Mouse (Mus musculus): Measurements from ENCODE around the gene Magi1. TPM values are rescaled to one million over a fixed set of nuclear protein-coding genes. Genes with fewer than 3 reads are reported as not detected.

Gene Magi1
- polyA plus RNA-seq, 1 experiment from 2014 or later, result 9.2 TPM

GRCm38 (mm10) chr6:94111833-94112232 is 171.9 kb downstream of the Magi1 start:
- Histone ChIP-seq H3K9me3 (replicated peaks; ENCODE audit: control insufficient read depth, low read length) (no peaks in the 10 kb centered on the region), H3K4me2 (no peak overlapping the region), H3K27ac (ENCODE audit: low read depth, low read length) (no peak overlapping the region), H3K27me3 (ENCODE audit: control insufficient read depth, insufficient read depth, low read length) (no peaks in the 10 kb centered on the region), H3K4me3 (ENCODE audit: low read depth, low read length) (no peak overlapping the region), H3K4me1 (ENCODE audit: control insufficient read depth, insufficient read depth, low read length) (no peaks in the 10 kb centered on the region), H3K36me3 (ENCODE audit: control insufficient read depth, insufficient read depth, low read length) (no peaks in the 10 kb centered on the region), H3K9ac (ENCODE audit: low read depth, low read length) (no peak overlapping the region)
- no peak for ATAC-seq (replicated peaks; ENCODE audit: insufficient number of reproducible peaks, low FRiP score, low TSS enrichment)

- no peak overlapping the region for H3K9ac ChIP-seq (ENCODE audit: low read depth, low read length)
- peaks cover 14% of the 10 kb centered on the region for H3K4me1 ChIP-seq (ENCODE audit: control insufficient read depth, insufficient read depth, low read length)
- H3K4me3 ChIP-seq (ENCODE audit: low read depth, low read length), result no peak overlapping the region
- H3K4me2 ChIP-seq, result no peak overlapping the region
- no peak overlapping the region for H3K27ac ChIP-seq (ENCODE audit: low read depth, low read length)
- no peaks in the 10 kb centered on the region for H3K27me3 ChIP-seq (ENCODE audit: control insufficient read depth, insufficient read depth, low read length)
- no peaks in the 10 kb centered on the region for H3K9me3 ChIP-seq (replicated peaks; ENCODE audit: control insufficient read depth, low read length)
- no peaks in the 10 kb centered on the region for H3K36me3 ChIP-seq (ENCODE audit: control insufficient read depth, insufficient read depth, low read length)
- no peak for ATAC-seq (replicated peaks; ENCODE audit: insufficient number of reproducible peaks, low FRiP score, low TSS enrichment)
- 76% methylated on average over 11 of the region's 11 CpGs for WGBS (ENCODE audit: insufficient replicate concordance)
Measured at GRCm38 (mm10) chr6:94107401-94108107, 176.2 kb downstream of the Magi1 start.

- WGBS (ENCODE audit: insufficient replicate concordance), result 65% methylated on average over 3 of the region's 3 CpGs
- Histone ChIP-seq H3K4me1 (ENCODE audit: control insufficient read depth, insufficient read depth, low read length) (peaks cover 24% of the 10 kb centered on the region), H3K36me3 (ENCODE audit: control insufficient read depth, insufficient read depth, low read length) (no peaks in the 10 kb centered on the region), H3K4me3 (ENCODE audit: low read depth, low read length) (no peak overlapping the region), H3K27me3 (ENCODE audit: control insufficient read depth, insufficient read depth, low read length) (no peaks in the 10 kb centered on the region), H3K9me3 (replicated peaks; ENCODE audit: control insufficient read depth, low read length) (no peaks in the 10 kb centered on the region), H3K27ac (ENCODE audit: low read depth, low read length) (no peak overlapping the region), H3K4me2 (no peak overlapping the region), H3K9ac (ENCODE audit: low read depth, low read length) (no peak overlapping the region)
- ATAC-seq (replicated peaks; ENCODE audit: insufficient number of reproducible peaks, low FRiP score, low TSS enrichment), result no peak
Measured at GRCm38 (mm10) chr6:94103581-94103980, 180.1 kb downstream of the Magi1 start.

- no peak for ATAC-seq (replicated peaks; ENCODE audit: insufficient number of reproducible peaks, low FRiP score, low TSS enrichment)
- no peak overlapping the region for H3K27ac ChIP-seq (ENCODE audit: low read depth, low read length)
- peaks cover 32% of the 10 kb centered on the region for H3K4me1 ChIP-seq (ENCODE audit: control insufficient read depth, insufficient read depth, low read length)
- no peak overlapping the region for H3K4me2 ChIP-seq
- 26% methylated on average over 5 of the region's 5 CpGs for WGBS (ENCODE audit: insufficient replicate concordance)
- H3K4me3 ChIP-seq (ENCODE audit: low read depth, low read length), result no peak overlapping the region
- no peak overlapping the region for H3K9ac ChIP-seq (ENCODE audit: low read depth, low read length)
- H3K27me3 ChIP-seq (ENCODE audit: control insufficient read depth, insufficient read depth, low read length), result no peaks in the 10 kb centered on the region
- no peaks in the 10 kb centered on the region for H3K36me3 ChIP-seq (ENCODE audit: control insufficient read depth, insufficient read depth, low read length)
- H3K9me3 ChIP-seq (replicated peaks; ENCODE audit: control insufficient read depth, low read length), result no peaks in the 10 kb centered on the region
Measured at GRCm38 (mm10) chr6:94101256-94101655, 182.5 kb downstream of the Magi1 start.

GRCm38 (mm10) chr6:94094924-94095685 is 188.6 kb downstream of the Magi1 start:
- no peak overlapping the region for H3K4me2 ChIP-seq
- peaks cover 32% of the 10 kb centered on the region for H3K4me1 ChIP-seq (ENCODE audit: control insufficient read depth, insufficient read depth, low read length)
- no peak overlapping the region for H3K27ac ChIP-seq (ENCODE audit: low read depth, low read length)
- no peaks in the 10 kb centered on the region for H3K36me3 ChIP-seq (ENCODE audit: control insufficient read depth, insufficient read depth, low read length)
- no peak for ATAC-seq (replicated peaks; ENCODE audit: insufficient number of reproducible peaks, low FRiP score, low TSS enrichment)
- no peaks in the 10 kb centered on the region for H3K27me3 ChIP-seq (ENCODE audit: control insufficient read depth, insufficient read depth, low read length)
- no peaks in the 10 kb centered on the region for H3K9me3 ChIP-seq (replicated peaks; ENCODE audit: control insufficient read depth, low read length)
- H3K9ac ChIP-seq (ENCODE audit: low read depth, low read length), result no peak overlapping the region
- no peak overlapping the region for H3K4me3 ChIP-seq (ENCODE audit: low read depth, low read length)
- WGBS (ENCODE audit: insufficient replicate concordance), result 60% methylated on average over 4 of the region's 4 CpGs

- H3K27me3 ChIP-seq (ENCODE audit: control insufficient read depth, insufficient read depth, low read length), result no peaks in the 10 kb centered on the region
- H3K9me3 ChIP-seq (replicated peaks; ENCODE audit: control insufficient read depth, low read length), result no peaks in the 10 kb centered on the region
- 50% methylated on average over 7 of the region's 8 CpGs for WGBS (ENCODE audit: insufficient replicate concordance)
- no peak overlapping the region for H3K4me3 ChIP-seq (ENCODE audit: low read depth, low read length)
- H3K4me2 ChIP-seq, result no peak overlapping the region
- H3K4me1 ChIP-seq (ENCODE audit: control insufficient read depth, insufficient read depth, low read length), result peaks cover 32% of the 10 kb centered on the region
- ATAC-seq (replicated peaks; ENCODE audit: insufficient number of reproducible peaks, low FRiP score, low TSS enrichment), result peak; percentile 65; the same call in 1 of the 2 replicates
- 0 out of 2 replicates have a peak overlapping the region, but pooled peaks have one; percentile 31 for H3K27ac ChIP-seq (ENCODE audit: low read depth, low read length)
- H3K9ac ChIP-seq (ENCODE audit: low read depth, low read length), result no peak overlapping the region
- H3K36me3 ChIP-seq (ENCODE audit: control insufficient read depth, insufficient read depth, low read length), result no peaks in the 10 kb centered on the region
Measured at GRCm38 (mm10) chr6:94092969-94093597, 190.6 kb downstream of the Magi1 start.

GRCm38 (mm10) chr6:94092500-94092899 is 191.2 kb downstream of the Magi1 start:
- 86% methylated on average over 4 of the region's 4 CpGs for WGBS (ENCODE audit: insufficient replicate concordance)

GRCm38 (mm10) chr6:94086855-94087254 is 196.9 kb downstream of the Magi1 start:
- no peak overlapping the region for H3K9ac ChIP-seq (ENCODE audit: low read depth, low read length)
- H3K4me1 ChIP-seq (ENCODE audit: control insufficient read depth, insufficient read depth, low read length), result peaks cover 33% of the 10 kb centered on the region
- no peaks in the 10 kb centered on the region for H3K36me3 ChIP-seq (ENCODE audit: control insufficient read depth, insufficient read depth, low read length)
- H3K27me3 ChIP-seq (ENCODE audit: control insufficient read depth, insufficient read depth, low read length), result no peaks in the 10 kb centered on the region
- no peaks in the 10 kb centered on the region for H3K9me3 ChIP-seq (replicated peaks; ENCODE audit: control insufficient read depth, low read length)
- H3K4me3 ChIP-seq (ENCODE audit: low read depth, low read length), result no peak overlapping the region
- no peak overlapping the region for H3K4me2 ChIP-seq
- H3K27ac ChIP-seq (ENCODE audit: low read depth, low read length), result no peak overlapping the region
- 40% methylated on average over 2 of the region's 2 CpGs for whole genome bisulfite sequencing (ENCODE audit: insufficient replicate concordance)
- ATAC-seq (replicated peaks; ENCODE audit: insufficient number of reproducible peaks, low FRiP score, low TSS enrichment), result no peak

More at GRCm38 (mm10) chr6:94092500-94092899, 191.2 kb downstream of the Magi1 start:
- H3K4me2 ChIP-seq, result no peak overlapping the region
- ATAC-seq (replicated peaks; ENCODE audit: insufficient number of reproducible peaks, low FRiP score, low TSS enrichment), result no peak
- H3K9me3 ChIP-seq (replicated peaks; ENCODE audit: control insufficient read depth, low read length), result no peaks in the 10 kb centered on the region
- H3K4me1 ChIP-seq (ENCODE audit: control insufficient read depth, insufficient read depth, low read length), result peaks cover 29% of the 10 kb centered on the region
- H3K4me3 ChIP-seq (ENCODE audit: low read depth, low read length), result no peak overlapping the region
- no peaks in the 10 kb centered on the region for H3K36me3 ChIP-seq (ENCODE audit: control insufficient read depth, insufficient read depth, low read length)
- H3K27me3 ChIP-seq (ENCODE audit: control insufficient read depth, insufficient read depth, low read length), result no peaks in the 10 kb centered on the region
- H3K9ac ChIP-seq (ENCODE audit: low read depth, low read length), result no peak overlapping the region
- no peak overlapping the region for H3K27ac ChIP-seq (ENCODE audit: low read depth, low read length)
